In the genomic region with DNA sequence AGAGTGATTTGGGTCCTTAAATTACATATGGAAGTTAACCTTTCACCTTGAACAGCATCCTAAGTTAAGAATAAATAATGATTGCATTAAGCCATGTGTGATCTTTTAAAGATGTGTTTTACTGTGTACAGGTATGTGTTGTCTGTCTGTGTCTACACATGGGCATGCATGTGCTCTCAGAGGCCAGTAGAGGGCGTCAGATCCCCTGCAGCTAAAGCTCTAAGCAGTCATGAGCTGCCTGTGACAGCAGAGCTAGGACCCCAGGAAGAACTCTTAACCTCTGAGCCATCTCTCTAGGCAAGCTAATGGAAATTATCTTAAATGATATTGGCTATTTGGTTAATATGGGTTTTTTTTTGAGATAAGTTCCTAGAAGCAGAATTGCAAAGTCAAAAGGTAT, we compare ENCODE assay signal across 10 mouse cellular contexts.
DNase-seq lines count a peak whose midpoint lies in the region; ATAC-seq and TF ChIP-seq lines count a peak whose summit lies in the region.
"Had no signal": no experiment of that assay in that cellular context is flagged by ENCODE, and none has a peak within 500 bp of the region (broad histone marks: within the 10 kb centered on the region; RNA-seq: fewer than 3 reads in every experiment).

No protein-coding gene starts in this region.

- H3K27me3 ChIP-seq in forebrain, embryonic 11.5 days (ENCODE audit: control insufficient read depth, insufficient read depth, low read length), result no peaks in the 10 kb centered on the region
- H3K27me3 ChIP-seq in forebrain, embryonic 13.5 days, result no peaks in the 10 kb centered on the region; the same call in 1 of the 2 replicates
- H3K27me3 ChIP-seq in liver, embryonic 14.5 days (ENCODE audit: control insufficient read depth, insufficient read depth, low read length), result no peaks in the 10 kb centered on the region

- no peak overlapping the region for H3K9ac ChIP-seq in forebrain, embryonic 11.5 days (ENCODE audit: low read length)
- no peak overlapping the region for H3K9ac ChIP-seq in forebrain, embryonic 13.5 days
- H3K9ac ChIP-seq in liver, embryonic 14.5 days (replicated peaks), result no peak overlapping the region

- 18% methylated on average over 1 of the region's 1 CpGs for WGBS in forebrain, embryonic 11.5 days
- WGBS in forebrain, embryonic 13.5 days, result 15% methylated on average over 1 of the region's 1 CpGs
- 5% methylated on average over 1 of the region's 1 CpGs for WGBS in liver, embryonic 14.5 days (ENCODE audit: insufficient replicate concordance)

- TF ChIP-seq CTCF in liver, embryonic 14.5 days (IDR thresholded peaks at IDR 0.05; ENCODE audit: low read depth), result peak; percentile 56
- TF ChIP-seq CTCF in embryonic fibroblast, embryonic 13.5 days (IDR thresholded peaks at IDR 0.05; ENCODE audit: borderline replicate concordance, insufficient read depth, low read length), result peak; percentile 54; the same call in 1 of the 2 replicates

- ATAC-seq in forebrain, embryonic 11.5 days (replicated peaks; ENCODE audit: low FRiP score), result no peak
- no peak for ATAC-seq in forebrain, embryonic 13.5 days
- no peak for ATAC-seq in liver, embryonic 14.5 days (ENCODE audit: insufficient read depth)
- no peak for ATAC-seq in CD4-positive, CD25-positive, alpha-beta regulatory T cell, adult 4 months

- TF ChIP-seq POLR2A in embryonic fibroblast, embryonic 13.5 days (IDR thresholded peaks at IDR 0.05; ENCODE audit: low read depth, low read length), result no peak

- no peak overlapping the region for H3K4me3 ChIP-seq in forebrain, embryonic 11.5 days (ENCODE audit: low read depth, low read length)
- no peak overlapping the region for H3K4me3 ChIP-seq in forebrain, embryonic 13.5 days
- H3K4me3 ChIP-seq in liver, embryonic 14.5 days (ENCODE audit: insufficient read depth in 1 of 2, low read depth in 2 of 2, low read length in 2 of 2), result no peak overlapping the region
- no peak overlapping the region for H3K4me3 ChIP-seq in embryonic fibroblast, embryonic 13.5 days (ENCODE audit: insufficient read depth, low read length)

- no peaks in the 10 kb centered on the region for H3K9me3 ChIP-seq in forebrain, embryonic 11.5 days (ENCODE audit: control insufficient read depth, low read length)
- no peaks in the 10 kb centered on the region for H3K9me3 ChIP-seq in forebrain, embryonic 13.5 days (replicated peaks)
- no peaks in the 10 kb centered on the region for H3K9me3 ChIP-seq in liver, embryonic 14.5 days (ENCODE audit: control insufficient read depth, low read length)

- H3K36me3 ChIP-seq in forebrain, embryonic 11.5 days (ENCODE audit: control insufficient read depth, insufficient read depth, low read length), result no peaks in the 10 kb centered on the region
- no peaks in the 10 kb centered on the region for H3K36me3 ChIP-seq in forebrain, embryonic 13.5 days (ENCODE audit: poor library complexity, severe bottlenecking)
- H3K36me3 ChIP-seq in liver, embryonic 14.5 days (replicated peaks; ENCODE audit: control insufficient read depth, insufficient read depth, low read depth), result no peaks in the 10 kb centered on the region

- no peak overlapping the region for H3K4me2 ChIP-seq in forebrain, embryonic 11.5 days (ENCODE audit: low read depth, low read length, severe bottlenecking)
- H3K4me2 ChIP-seq in forebrain, embryonic 13.5 days, result no peak overlapping the region
- no peak overlapping the region for H3K4me2 ChIP-seq in liver, embryonic 14.5 days (ENCODE audit: low read depth)

- no peak for TF ChIP-seq EP300 in liver, embryonic 14.5 days (IDR thresholded peaks at IDR 0.05; ENCODE audit: low read depth)

- H3K4me1 ChIP-seq in forebrain, embryonic 11.5 days (replicated peaks; ENCODE audit: control insufficient read depth, insufficient read depth, low read length), result no peaks in the 10 kb centered on the region
- H3K4me1 ChIP-seq in forebrain, embryonic 13.5 days, result peaks cover 12% of the 10 kb centered on the region; the same call in 1 of the 2 replicates
- H3K4me1 ChIP-seq in liver, embryonic 14.5 days (replicated peaks; ENCODE audit: control insufficient read depth in 2 of 2, insufficient read depth in 2 of 2, low read length in 1 of 2), result no peaks in the 10 kb centered on the region
- no peaks in the 10 kb centered on the region for H3K4me1 ChIP-seq in embryonic fibroblast, embryonic 13.5 days (ENCODE audit: control insufficient read depth, insufficient read depth, low read length)

- no peak overlapping the region for H3K27ac ChIP-seq in forebrain, embryonic 11.5 days (ENCODE audit: low read depth, low read length)
- H3K27ac ChIP-seq in forebrain, embryonic 13.5 days, result no peak overlapping the region
- H3K27ac ChIP-seq in liver, embryonic 14.5 days, result no peak overlapping the region
- peak overlapping the region; percentile 5; the same call in 1 of the 2 replicates for H3K27ac ChIP-seq in embryonic fibroblast, embryonic 13.5 days (ENCODE audit: insufficient read depth, low read length)

- DNase-seq in forebrain, embryonic 11.5 days (ENCODE audit: low spot score), result peak; percentile 51
- no peak for DNase-seq in liver, embryonic 14.5 days (ENCODE audit: low read depth in 3 of 3, low spot score in 3 of 3)
- DNase-seq in liver (no peak), R1 (ENCODE audit: low read depth, low spot score) (peak; percentile 49)
- DNase-seq in cerebellum, postnatal 14 days, result no peak
- DNase-seq: kidney, postnatal 10 days; thymus, postnatal 25 days had no signal

Comparison
In these comparisons a context has a peak if more than half of its experiments do, and no peak if none do; other contexts are left out.
1. DNase-seq: peak in forebrain, embryonic 11.5 days (single experiment) and R1 (single experiment); none in liver, embryonic 14.5 days (0 of 3), liver (single experiment) and cerebellum, postnatal 14 days (0 of 2).